11 mouse cellular contexts compared by ENCODE assay signal in the genomic region with DNA sequence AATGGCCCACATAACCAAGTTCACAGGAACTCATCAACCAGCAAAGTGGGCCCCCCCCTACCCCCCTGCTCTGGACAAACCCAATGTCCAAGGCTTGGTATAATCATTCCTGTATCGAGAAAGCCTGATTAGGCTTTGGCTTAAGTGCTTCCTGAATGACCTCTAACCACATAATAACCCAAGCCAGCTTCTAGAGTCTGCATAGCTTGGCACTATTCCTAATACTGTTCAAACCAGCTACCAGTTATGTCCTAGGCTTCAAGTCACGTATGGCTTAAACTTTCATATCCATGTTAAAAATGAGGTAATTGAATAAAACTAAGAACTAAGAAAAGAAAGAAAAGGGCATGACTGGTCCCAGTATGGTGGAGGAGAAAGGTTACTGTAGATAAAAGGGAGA.
"Had no signal": no experiment of that assay in that cellular context is flagged by ENCODE, and none has a peak within 500 bp of the region (broad histone marks: within the 10 kb centered on the region; RNA-seq: fewer than 3 reads in every experiment).

No protein-coding gene starts in this region.

- H3K9ac ChIP-seq: liver, embryonic 14.5 days; midbrain, embryonic 15.5 days; neural tube, embryonic 12.5 days had no signal

- H3K36me3 ChIP-seq: midbrain, embryonic 15.5 days had no signal

- H3K4me1 ChIP-seq: midbrain, embryonic 15.5 days; neural tube, embryonic 12.5 days had no signal

- ATAC-seq: midbrain, embryonic 15.5 days had no signal

- H3K27ac ChIP-seq: layer of hippocampus, adult 2 months; liver, embryonic 14.5 days; midbrain, embryonic 15.5 days; neural tube, embryonic 12.5 days had no signal

- H3K27me3 ChIP-seq: megakaryocyte, embryonic 14.5 days; midbrain, embryonic 15.5 days; neural tube, embryonic 12.5 days had no signal

- H3K9me3 ChIP-seq: megakaryocyte, embryonic 14.5 days; midbrain, embryonic 15.5 days; neural tube, embryonic 12.5 days had no signal

- DNase-seq: kidney, adult 18-20 months; kidney, postnatal 10 days; kidney, postnatal 4 days; left cerebral cortex, postnatal 4 days; lung, adult 2 months had no signal

- H3K4me3 ChIP-seq: layer of hippocampus, adult 2 months; megakaryocyte, embryonic 14.5 days; midbrain, embryonic 15.5 days; neural tube, embryonic 12.5 days had no signal

- H3K4me2 ChIP-seq: midbrain, embryonic 11.5 days; midbrain, embryonic 15.5 days; neural tube, embryonic 12.5 days had no signal
